Mouse (Mus musculus) hindbrain, postnatal 0 days (tissue): ENCODE data around the gene Rimklb. TPM values are rescaled to one million over a fixed set of nuclear protein-coding genes. Genes with fewer than 3 reads are reported as not detected.

ENCODE experiments used
- ATAC-seq: fragments of 200-750 bp; cut with Nextera tagmentation; 2 replicates; pipeline ENCODE4 v1.8.0; 2017; ENCODE audit warnings: mild to moderate bottlenecking, moderate TSS enrichment, moderate library complexity
- DNase-seq: peaks from one replicate; pipeline ENCODE4 v3.0.0-alpha.2; 2015; ENCODE audit warnings: low spot score
- H3K27ac ChIP-seq: fragments of 300-500 bp; sonication (generic); 2 replicates; pipeline ENCODE4 v1.5.1; 2014; ENCODE audit warnings: mild to moderate bottlenecking
- H3K27me3 ChIP-seq: fragments of 300-500 bp; sonication (generic); 2 replicates; pipeline ENCODE4 v1.6.1; 2014; ENCODE audit warnings: low read length, mixed read lengths; ENCODE audit not compliant: insufficient read depth
- H3K36me3 ChIP-seq: fragments of 300-500 bp; sonication (generic); 2 replicates; pipeline ENCODE4 v1.6.1; 2014; ENCODE audit warnings: low read length, mixed read lengths; ENCODE audit not compliant: insufficient read depth
- H3K4me1 ChIP-seq: fragments of 300-500 bp; sonication (generic); 2 replicates; pipeline ENCODE4 v1.6.1; 2014; ENCODE audit warnings: antibody characterized with exemption, low read length, mixed read lengths; ENCODE audit not compliant: insufficient read depth
- H3K4me2 ChIP-seq: fragments of 300-500 bp; sonication (generic); 2 replicates; pipeline ENCODE4 v1.6.1; 2014; ENCODE audit warnings: low read depth, mild to moderate bottlenecking, low read length, moderate library complexity, mixed read lengths
- H3K4me3 ChIP-seq: fragments of 300-500 bp; sonication (generic); 2 replicates; pipeline ENCODE4 v1.5.1; 2014; ENCODE audit warnings: low read length
- H3K9ac ChIP-seq: fragments of 300-500 bp; sonication (generic); replicated peaks from 2 replicates; pipeline ENCODE4 v1.6.1; 2014; ENCODE audit warnings: mild to moderate bottlenecking, low read length, moderate library complexity, mixed read lengths
- H3K9me3 ChIP-seq: fragments of 300-500 bp; sonication (generic); 2 replicates; pipeline ENCODE4 v1.6.1; 2016; ENCODE audit warnings: low read length, mixed read lengths
- CTCF ChIP-seq: IDR thresholded peaks from 2 replicates; pipeline ENCODE4 v1.5.1; 2016; ENCODE audit warnings: antibody characterized with exemption, control low read depth, low read depth
- WGBS: fragments of 180-500 bp; shearing (Covaris S2); extraction: QIAGEN DNeasy Blood & Tissue Kit; methylation state at CpG from one replicate; pipeline ENCODE4 v1.1.7; 2014; 5-methylcytosine and 5-hydroxymethylcytosine counted together
- polyA plus RNA-seq: library from polyadenylated mRNA; unstranded; fragments of >200 nt; fragmentation: Nextera tagmentation; extraction: Ambion mirVana; gene quantifications from 2 replicates; pipeline ENCODE4 v1.2.1, GENCODE M21; 2015
- total RNA-seq: library from RNA; depleted of rRNA; stranded (reverse); fragments of >200 nt; gene quantifications from 2 replicates; pipeline ENCODE4 v1.2.3, GENCODE M21; 2014; rRNA removed

Gene Rimklb
- total and polyA plus RNA-seq, 2 experiments from 2014 or later: 96.6 to 97.1 TPM

DNA sequence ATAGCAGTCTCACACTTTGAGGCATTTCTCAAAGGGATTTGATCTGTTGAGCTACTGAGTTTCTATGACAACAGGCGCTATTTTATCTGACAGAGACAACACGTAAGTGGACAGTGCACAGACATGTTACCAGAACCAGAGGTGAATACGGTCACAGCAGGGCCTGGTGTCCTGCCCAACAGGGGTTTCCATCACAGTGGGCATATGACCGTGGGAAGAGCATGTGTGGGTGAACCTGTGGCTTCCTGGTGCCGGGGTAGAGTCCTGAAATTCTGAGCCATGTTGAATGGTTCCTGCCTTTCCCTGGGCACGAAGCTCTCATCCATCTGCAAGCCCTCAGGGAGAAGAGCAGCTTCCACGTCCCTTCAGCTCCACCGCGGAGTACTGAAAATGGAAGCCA, 98.3 kb downstream of the Rimklb start:
- DNase-seq (no peak), ATAC-seq (no peak)
- no peaks in the 10 kb centered on the region for H3K9me3 ChIP-seq
- no peak overlapping the region for H3K9ac ChIP-seq
- no peaks in the 10 kb centered on the region for H3K4me1 ChIP-seq
- no peaks in the 10 kb centered on the region for H3K36me3 ChIP-seq
- H3K27me3 ChIP-seq: no peaks in the 10 kb centered on the region
- TF ChIP-seq CTCF: no peak
- 74% methylated on average over 9 of the region's 9 CpGs for WGBS
- H3K4me2 ChIP-seq: no peak overlapping the region
- H3K27ac ChIP-seq: no peak overlapping the region
- no peak overlapping the region for H3K4me3 ChIP-seq

Other genes with a start within 250 kb of the Rimklb start
- 0.52 TPM in 1 of 2 replicates, not detected in the other for gene Klrg1, start 215.9 kb downstream of the Rimklb start, total RNA-seq
- gene Klrg1, start 215.9 kb downstream of the Rimklb start, polyA plus RNA-seq: 0.74 and 1.3 TPM in 2 replicates
- gene M6pr, start 190.0 kb downstream of the Rimklb start, total RNA-seq: 48.5 and 48.8 TPM in 2 replicates
- 46.7 and 48.5 TPM in 2 replicates for gene M6pr, start 190.0 kb downstream of the Rimklb start, polyA plus RNA-seq
- gene Phc1, start 158.2 kb downstream of the Rimklb start, total RNA-seq: 64.0 and 73.6 TPM in 2 replicates
- 20.5 and 21.1 TPM in 2 replicates for gene Phc1, start 158.2 kb downstream of the Rimklb start, polyA plus RNA-seq
- 2.7 and 13.2 TPM in 2 replicates for gene Mfap5, start 7.1 kb upstream of the Rimklb start, total RNA-seq
- 5.0 and 5.6 TPM in 2 replicates for gene Mfap5, start 7.1 kb upstream of the Rimklb start, polyA plus RNA-seq
- gene Aicda, start 55.0 kb upstream of the Rimklb start, total RNA-seq: 1.9 TPM in 1 of 2 replicates, not detected in the other
- 0.38 and 0.67 TPM in 2 replicates for gene Aicda, start 55.0 kb upstream of the Rimklb start, polyA plus RNA-seq
- 2.9 and 7.6 TPM in 2 replicates for gene Apobec1, start 103.7 kb upstream of the Rimklb start, total RNA-seq
- 1.6 and 2.1 TPM in 2 replicates for gene Apobec1, start 103.7 kb upstream of the Rimklb start, polyA plus RNA-seq
- gene Gdf3, start 111.3 kb upstream of the Rimklb start, total RNA-seq: 1.1 and 1.6 TPM in 2 replicates
- gene Gdf3, start 111.3 kb upstream of the Rimklb start, polyA plus RNA-seq: 0.19 and 0.29 TPM in 2 replicates
- not detected in 2 replicates for gene Dppa3, start 127.6 kb upstream of the Rimklb start, total RNA-seq
- not detected in 2 replicates for gene Dppa3, start 127.6 kb upstream of the Rimklb start, polyA plus RNA-seq
- not detected in 2 replicates for gene Nanog, start 208.7 kb upstream of the Rimklb start, total RNA-seq
- gene Nanog, start 208.7 kb upstream of the Rimklb start, polyA plus RNA-seq: 0.15 and 0.16 TPM in 2 replicates